25 mouse cellular contexts compared by ENCODE assay signal in genomic region chr3:127782921-127783320, GRCm38 (mm10).
"Had no signal": no experiment of that assay in that cellular context is flagged by ENCODE, and none has a peak within 500 bp of the region (broad histone marks: within the 10 kb centered on the region; RNA-seq: fewer than 3 reads in every experiment).

No protein-coding gene starts in this region.

- ATAC-seq: hindbrain, postnatal 0 days; intestine, embryonic 16.5 days had no signal

- H3K9ac ChIP-seq: heart, embryonic 13.5 days; heart, embryonic 15.5 days; hindbrain, embryonic 13.5 days; hindbrain, embryonic 15.5 days; kidney, embryonic 15.5 days; limb, embryonic 12.5 days had no signal

- H3K4me2 ChIP-seq: heart, embryonic 11.5 days; heart, embryonic 13.5 days; heart, embryonic 15.5 days; hindbrain, embryonic 13.5 days; hindbrain, embryonic 15.5 days; kidney, embryonic 15.5 days; limb, embryonic 12.5 days; liver, embryonic 11.5 days had no signal

- DNase-seq: gastrocnemius, postnatal 14 days; gastrocnemius, postnatal 36 days; heart, adult 2 months; heart, postnatal 14 days; heart, postnatal 36 days; kidney, adult 11 months; kidney, adult 2 months; kidney, adult 9 months; kidney, postnatal 14 days; kidney, postnatal 36 days; liver had no signal

- H3K9me3 ChIP-seq: heart, embryonic 13.5 days; heart, embryonic 15.5 days; hindbrain, embryonic 13.5 days; hindbrain, embryonic 15.5 days; kidney, embryonic 15.5 days; limb, embryonic 10.5 days; limb, embryonic 12.5 days had no signal

- H3K4me3 ChIP-seq: heart, adult 2 months; heart, embryonic 13.5 days; heart, embryonic 15.5 days; hindbrain, embryonic 13.5 days; hindbrain, embryonic 15.5 days; kidney, embryonic 15.5 days; layer of hippocampus, adult 2 months; left cerebral cortex, adult 2 months; limb, embryonic 10.5 days; limb, embryonic 12.5 days had no signal

- H3K36me3 ChIP-seq: heart, embryonic 13.5 days; heart, embryonic 15.5 days; hindbrain, embryonic 13.5 days; hindbrain, embryonic 15.5 days; kidney, embryonic 15.5 days; limb, embryonic 10.5 days; limb, embryonic 12.5 days had no signal

- H3K27ac ChIP-seq: heart, adult 2 months; heart, embryonic 13.5 days; heart, embryonic 15.5 days; hindbrain, embryonic 13.5 days; hindbrain, embryonic 15.5 days; hindbrain, postnatal 0 days; kidney, embryonic 15.5 days; kidney, postnatal 0 days; layer of hippocampus, adult 2 months; left cerebral cortex, adult 2 months; limb, embryonic 10.5 days; limb, embryonic 12.5 days had no signal
